Mouse (Mus musculus) MEL (cell line): Measurements from ENCODE around the gene Tesc. TPM values are rescaled to one million over a fixed set of nuclear protein-coding genes. Genes with fewer than 3 reads are reported as not detected.

ENCODE experiments used
- DNase-seq: peaks from one replicate; pipeline ENCODE4 v3.0.0; 2011; ENCODE audit warnings: low read depth, low spot score
- H3K27ac ChIP-seq: 2 replicates; pipeline ENCODE4 v1.5.1; 2012; ENCODE audit warnings: low read depth, mild to moderate bottlenecking, control low read depth, low read length, moderate library complexity; ENCODE audit not compliant: control insufficient read depth
- H3K27me3 ChIP-seq, 2 experiments: fragments of 150-350 bp in 1 of 2; sonication (generic) in 1 of 2; 2 replicates each; pipeline ENCODE4 v1.6.1; 2012; ENCODE audit warnings: low read length in 2 of 2, mild to moderate bottlenecking in 2 of 2, improper control_type of control experiment in 1 of 2, moderate library complexity in 1 of 2; ENCODE audit not compliant: insufficient read depth in 2 of 2, control insufficient read depth in 1 of 2
- H3K36me3 ChIP-seq, 2 experiments: 2 replicates each; pipeline ENCODE4 v1.6.1; 2012 to 2014; ENCODE audit warnings: low read length in 2 of 2, improper control_type of control experiment in 1 of 2, inconsistent platforms in 1 of 2, mild to moderate bottlenecking in 1 of 2; ENCODE audit not compliant: insufficient read depth in 2 of 2, control insufficient read depth in 1 of 2
- H3K4me1 ChIP-seq, 2 experiments: fragments of 150-350 bp in 1 of 2; sonication (generic) in 1 of 2; 2 replicates each; pipeline ENCODE4 v1.6.1; 2012; ENCODE audit warnings: low read length in 2 of 2, improper control_type of control experiment in 1 of 2, mild to moderate bottlenecking in 1 of 2; ENCODE audit not compliant: insufficient read depth in 2 of 2, control insufficient read depth in 1 of 2
- H3K4me3 ChIP-seq, 2 experiments: fragments of 150-350 bp in 1 of 2; sonication (generic) in 1 of 2; 2 replicates each; pipeline ENCODE4 v1.5.1; 2012; ENCODE audit warnings: low read depth in 2 of 2, low read length in 2 of 2, mild to moderate bottlenecking in 2 of 2, moderate library complexity in 2 of 2, control low read depth in 1 of 2, improper control_type of control experiment in 1 of 2; ENCODE audit not compliant: control insufficient read depth in 1 of 2, insufficient read depth in 1 of 2
- H3K79me2 ChIP-seq: 2 replicates; pipeline ENCODE4 v1.6.1; 2012; ENCODE audit warnings: mild to moderate bottlenecking, low read length, moderate library complexity; ENCODE audit not compliant: control insufficient read depth, poor library complexity, insufficient read depth
- H3K9ac ChIP-seq: 2 replicates; pipeline ENCODE4 v1.6.1; 2012; ENCODE audit warnings: low read depth, mild to moderate bottlenecking, control low read depth, low read length, moderate library complexity; ENCODE audit not compliant: control insufficient read depth, poor library complexity, severe bottlenecking
- H3K9me3 ChIP-seq: fragments of 150-350 bp; sonication (generic); replicated peaks from 2 replicates; pipeline ENCODE4 v1.6.1; 2012; ENCODE audit warnings: mild to moderate bottlenecking, low read length, improper control_type of control experiment, moderate library complexity; ENCODE audit not compliant: insufficient read depth
- CHD1 ChIP-seq: IDR thresholded peaks from 2 replicates; pipeline ENCODE4 v1.6.1; 2012; ENCODE audit warnings: low read depth, mild to moderate bottlenecking, inconsistent platforms, low read length, improper control_type of control experiment
- CTCF ChIP-seq, 3 experiments: IDR thresholded peaks in 2 of 3; conservative IDR thresholded peaks in 1 of 3; 2 replicates each; pipeline ENCODE4 v1.5.1; 2011 to 2012; ENCODE audit warnings: low read length in 3 of 3, low read depth in 2 of 3, mild to moderate bottlenecking in 2 of 3, improper control_type of control experiment in 1 of 3, inconsistent platforms in 1 of 3, mixed read lengths in 1 of 3, moderate library complexity in 1 of 3; ENCODE audit not compliant: control insufficient read depth in 1 of 3, insufficient read depth in 1 of 3, poor library complexity in 1 of 3, severe bottlenecking in 1 of 3
- E2F4 ChIP-seq: IDR thresholded peaks from 2 replicates; pipeline ENCODE4 v1.6.1; 2011; ENCODE audit warnings: low read depth, low read length, improper control_type of control experiment, borderline replicate concordance
- ELF1 ChIP-seq: IDR thresholded peaks from 2 replicates; pipeline ENCODE4 v1.6.1; 2014; ENCODE audit warnings: low read depth, mild to moderate bottlenecking, inconsistent platforms, low read length, improper control_type of control experiment, moderate library complexity
- HCFC1 ChIP-seq: IDR thresholded peaks from 2 replicates; pipeline ENCODE4 v1.6.1; 2012; ENCODE audit warnings: low read depth, mild to moderate bottlenecking, inconsistent platforms, low read length, improper control_type of control experiment, moderate library complexity
- JUND ChIP-seq: IDR thresholded peaks from 2 replicates; pipeline ENCODE4 v1.6.1; 2011; ENCODE audit warnings: low read depth, mild to moderate bottlenecking, improper control_type of control experiment, low read length
- MEF2A ChIP-seq: IDR thresholded peaks from 2 replicates; pipeline ENCODE4 v1.6.1; 2014; ENCODE audit warnings: low read depth, mild to moderate bottlenecking, inconsistent platforms, low read length, improper control_type of control experiment; ENCODE audit not compliant: poor library complexity, insufficient replicate concordance, severe bottlenecking; ENCODE audit errors: extremely low read depth
- MXI1 ChIP-seq: IDR thresholded peaks from 2 replicates; pipeline ENCODE4 v1.6.1; 2011; ENCODE audit warnings: mild to moderate bottlenecking, low read depth, low read length, improper control_type of control experiment
- MYB ChIP-seq: IDR thresholded peaks from 2 replicates; pipeline ENCODE4 v1.6.1; 2011; ENCODE audit warnings: mild to moderate bottlenecking, low read depth, low read length, improper control_type of control experiment
- NRF1 ChIP-seq: IDR thresholded peaks from 2 replicates; pipeline ENCODE4 v1.6.1; 2014; ENCODE audit warnings: low read depth, mild to moderate bottlenecking, inconsistent platforms, low read length, improper control_type of control experiment, moderate library complexity; ENCODE audit not compliant: poor library complexity, insufficient read depth, severe bottlenecking
- POLR2A ChIP-seq, 2 experiments: IDR thresholded peaks; 2 replicates each; pipeline ENCODE4 v1.6.1; 2011 to 2012; ENCODE audit warnings: low read length in 2 of 2, mild to moderate bottlenecking in 2 of 2, control low read depth in 1 of 2, improper control_type of control experiment in 1 of 2, low read depth in 1 of 2, moderate library complexity in 1 of 2; ENCODE audit not compliant: control insufficient read depth in 1 of 2, insufficient read depth in 1 of 2, poor library complexity in 1 of 2
- POLR2AphosphoS2 ChIP-seq: IDR thresholded peaks from 2 replicates; pipeline ENCODE4 v1.6.1; 2011; ENCODE audit warnings: low read length, improper control_type of control experiment
- RCOR1 ChIP-seq: IDR thresholded peaks from 2 replicates; pipeline ENCODE4 v1.6.1; 2012; ENCODE audit warnings: low read depth, mild to moderate bottlenecking, inconsistent platforms, low read length, improper control_type of control experiment
- SIN3A ChIP-seq: IDR thresholded peaks from 2 replicates; pipeline ENCODE4 v1.6.1; 2012; ENCODE audit warnings: low read length, improper control_type of control experiment, inconsistent platforms
- SMC3 ChIP-seq: IDR thresholded peaks from 2 replicates; pipeline ENCODE4 v1.6.1; 2011; ENCODE audit warnings: low read depth, low read length, improper control_type of control experiment
- TBP ChIP-seq: IDR thresholded peaks from 2 replicates; pipeline ENCODE4 v1.8.0; 2011; ENCODE audit warnings: low read depth, low read length, improper control_type of control experiment
- ZKSCAN1 ChIP-seq: IDR thresholded peaks from 2 replicates; pipeline ENCODE4 v1.6.1; 2012; ENCODE audit warnings: low read depth, mild to moderate bottlenecking, inconsistent platforms, low read length, improper control_type of control experiment, moderate library complexity
- ZMIZ1 ChIP-seq: IDR thresholded peaks from 2 replicates; pipeline ENCODE4 v1.6.1; 2012; ENCODE audit warnings: low read depth, mild to moderate bottlenecking, inconsistent platforms, low read length, improper control_type of control experiment, moderate library complexity
- ZNF384 ChIP-seq: IDR thresholded peaks from 2 replicates; pipeline ENCODE4 v1.6.1; 2012; ENCODE audit warnings: low read depth, mild to moderate bottlenecking, inconsistent platforms, low read length, improper control_type of control experiment
- polyA plus RNA-seq, 2 experiments: library from polyadenylated mRNA; stranded (reverse) in 1 of 2; unstranded in 1 of 2; fragments of >175 nt in 1 of 2; fragments of >200 nt in 1 of 2; gene quantifications; 2 replicates each; pipeline versions ENCODE4 v1.2.1 to v1.2.4; 2012; ENCODE audit warnings: low replicate concordance in 2 of 2, low read depth in 1 of 2; ENCODE audit not compliant: insufficient read length in 2 of 2, insufficient read depth in 1 of 2, missing spikeins in 1 of 2
- total RNA-seq: library from RNA; depleted of rRNA; stranded (reverse); fragments of 300-350 nt; gene quantifications from 2 replicates; pipeline ENCODE4 v1.2.3, GENCODE M21; 2012

The Tesc gene
- total and polyA plus RNA-seq, 3 experiments: 0.07 TPM; not detected in 2

DNA sequence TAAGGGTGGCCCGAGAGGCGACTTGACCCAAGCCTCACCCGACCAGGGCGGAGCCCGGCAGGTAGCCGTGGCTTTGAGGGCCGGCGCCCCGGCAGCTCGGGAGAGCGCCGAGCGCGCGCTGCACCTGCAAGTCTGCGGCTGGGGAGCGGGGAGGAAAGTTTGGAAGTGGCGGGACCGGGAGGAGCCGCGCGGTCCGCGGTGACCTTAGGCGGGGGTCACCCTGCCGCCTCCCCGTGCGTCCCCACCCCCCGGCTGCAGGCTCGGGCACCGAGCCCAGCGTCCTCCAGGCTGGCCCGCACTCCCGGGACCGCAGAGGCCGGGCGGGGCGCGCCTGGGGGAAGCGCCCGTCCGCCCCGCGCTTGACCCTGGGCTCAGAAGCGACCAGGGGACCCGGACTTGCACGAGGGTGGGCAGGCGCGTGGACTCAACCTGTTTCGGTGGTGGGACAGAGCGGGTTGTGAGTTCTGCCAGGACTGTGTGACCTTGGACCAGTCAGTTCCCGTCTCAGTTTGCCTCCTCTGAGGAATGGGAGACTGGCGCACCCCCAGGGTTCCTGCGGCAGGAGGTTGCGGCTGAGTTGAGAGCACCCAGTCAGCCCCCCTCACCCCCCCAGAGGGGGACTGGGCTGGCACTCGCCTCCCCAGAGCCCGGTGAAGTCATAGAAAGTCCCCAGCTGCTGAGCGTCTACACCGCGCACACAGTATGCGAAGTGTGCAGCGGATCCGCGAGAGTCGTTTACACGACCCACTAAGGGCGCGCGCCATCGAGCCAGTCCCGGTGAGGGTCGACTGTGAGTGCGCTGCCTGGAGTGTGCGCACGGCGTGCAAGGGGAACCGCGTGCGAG, 870 bp downstream of the Tesc start:
- no peaks in the 10 kb centered on the region for H3K9me3 ChIP-seq
- H3K27ac ChIP-seq: no peak overlapping the region
- H3K27me3 ChIP-seq: no peaks in the 10 kb centered on the region
- H3K79me2 ChIP-seq: no peaks in the 10 kb centered on the region
- DNase-seq: no peak
- H3K36me3 ChIP-seq: no peaks in the 10 kb centered on the region
- no peaks in the 10 kb centered on the region for H3K4me1 ChIP-seq
- H3K4me3 ChIP-seq: no peak overlapping the region
- no peak for TF ChIP-seq ELF1
- no peak for TF ChIP-seq MXI1
- no peak for TF ChIP-seq ZMIZ1
- no peak for TF ChIP-seq SIN3A
- H3K9ac ChIP-seq: no peak overlapping the region

DNA sequence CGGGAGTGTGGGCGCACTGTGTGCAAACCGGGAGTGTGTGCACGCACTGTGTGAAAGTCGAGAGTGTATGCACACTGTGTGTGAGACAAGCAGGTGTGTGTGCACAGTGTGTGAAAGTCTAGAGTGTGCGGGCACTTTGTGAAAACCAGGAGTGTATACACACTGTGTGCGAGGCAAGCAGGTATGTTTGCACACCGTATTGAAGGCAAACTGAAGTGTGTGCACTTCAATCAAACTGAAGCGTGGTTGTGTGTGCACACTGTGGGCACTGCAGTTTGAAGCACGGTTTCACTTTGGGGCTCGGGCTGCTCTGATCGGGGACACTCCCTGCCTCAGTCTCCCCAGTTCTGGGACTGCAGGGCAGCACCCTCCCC, 1.5 kb downstream of the Tesc start:
- Histone ChIP-seq H3K27me3 (no peaks in the 10 kb centered on the region), H3K9me3 (no peaks in the 10 kb centered on the region), H3K4me3 (no peak overlapping the region), H3K9ac (no peak overlapping the region), H3K79me2 (no peaks in the 10 kb centered on the region), H3K36me3 (no peaks in the 10 kb centered on the region), H3K4me1 (no peaks in the 10 kb centered on the region), H3K27ac (no peak overlapping the region)
- no peak for TF ChIP-seq ZMIZ1
- TF ChIP-seq POLR2A (IDR thresholded peaks at IDR 0.05; ENCODE audit: control insufficient read depth in 1 of 2, insufficient read depth in 1 of 2, low read depth in 1 of 2, low read length in 2 of 2, poor library complexity in 1 of 2): no peak
- TF ChIP-seq SIN3A: no peak
- DNase-seq: no peak

DNA sequence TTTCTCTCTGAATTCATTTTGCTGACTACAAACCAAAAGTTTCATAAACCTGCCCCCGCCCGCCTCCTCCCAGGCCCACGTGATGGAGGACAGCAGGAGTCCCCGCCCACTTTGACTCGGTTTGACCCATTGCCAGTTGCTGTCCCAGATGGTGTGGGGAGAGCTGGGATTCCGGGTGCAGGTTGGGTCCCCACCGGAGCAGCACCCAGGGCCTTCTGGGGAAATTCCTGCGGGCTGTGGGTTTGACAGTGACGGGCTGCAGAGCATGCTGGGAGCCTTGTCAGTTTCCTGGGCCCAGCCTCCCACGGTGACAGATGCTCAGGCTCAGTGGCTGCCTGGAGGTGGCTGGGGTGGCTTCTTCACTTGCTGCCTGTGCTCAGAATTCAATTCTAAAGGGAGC, 1.9 kb downstream of the Tesc start:
- H3K4me3 ChIP-seq: no peak overlapping the region
- no peak overlapping the region for H3K27ac ChIP-seq
- DNase-seq: no peak
- H3K27me3 ChIP-seq: no peaks in the 10 kb centered on the region
- no peaks in the 10 kb centered on the region for H3K36me3 ChIP-seq
- TF ChIP-seq JUND (no peak), HCFC1 (no peak), SMC3 (no peak), CHD1 (no peak), ZMIZ1 (no peak), ZKSCAN1 (no peak), ZNF384 (no peak), SIN3A (no peak), NRF1 (no peak), MYB (no peak), MEF2A (no peak), CTCF (IDR thresholded peaks at IDR 0.05 in 2 of 3, conservative IDR thresholded peaks at IDR 0.05 in 1 of 3; ENCODE audit: control insufficient read depth in 1 of 3, insufficient read depth in 1 of 3, low read depth in 2 of 3, low read length in 3 of 3, poor library complexity in 1 of 3, severe bottlenecking in 1 of 3) (no peak), RCOR1 (no peak), TBP (no peak), E2F4 (no peak), POLR2AphosphoS2 (no peak)
- TF ChIP-seq, all 39 proteins: peak for 0
- no peaks in the 10 kb centered on the region for H3K4me1 ChIP-seq
- H3K9ac ChIP-seq: no peak overlapping the region
- no peaks in the 10 kb centered on the region for H3K79me2 ChIP-seq
- no peaks in the 10 kb centered on the region for H3K9me3 ChIP-seq
